In genomic region chr3:69669541-69669940, GRCm38 (mm10) we compare ENCODE assay signal across 21 mouse cellular contexts. TPM values are rescaled to one million over a fixed set of nuclear protein-coding genes. Genes with fewer than 3 reads are reported as not detected.
DNase-seq lines count a peak whose midpoint lies in the region; ATAC-seq and TF ChIP-seq lines count a peak whose summit lies in the region.
"Had no signal": no experiment of that assay in that cellular context is flagged by ENCODE, and none has a peak within 500 bp of the region (broad histone marks: within the 10 kb centered on the region; RNA-seq: fewer than 3 reads in every experiment).

No protein-coding gene starts in this region.

- 84% methylated on average over 10 of the region's 10 CpGs for WGBS in kidney, embryonic 15.5 days
- WGBS in macrophage (ENCODE audit: missing documents): 70% methylated on average over 10 of the region's 10 CpGs

- H3K4me1 ChIP-seq in kidney, embryonic 15.5 days: no peaks in the 10 kb centered on the region
- H3K4me1 ChIP-seq in CH12.LX (ENCODE audit: control insufficient read depth in 1 of 2, insufficient read depth in 2 of 2): peaks cover 5 to 11% of the 10 kb centered on the region in 2 experiments; a peak in 3 of 4 replicates
- H3K4me1 ChIP-seq: embryonic facial prominence, embryonic 13.5 days; hindbrain, embryonic 13.5 days; intestine, embryonic 15.5 days; midbrain, embryonic 13.5 days; neural tube, embryonic 13.5 days had no signal

- no peak for TF ChIP-seq POLR2A in CH12.LX (IDR thresholded peaks at IDR 0.05; ENCODE audit: low read depth, low read length)

- intact Hi-C loops in gastrocnemius, adult 2 months (cut with DNase I): no loop called here

- H3K79me2 ChIP-seq in CH12.LX (replicated peaks; ENCODE audit: control insufficient read depth, extremely low read depth, insufficient read depth, poor library complexity, severe bottlenecking) (no peaks in the 10 kb centered on the region), macrophage (ENCODE audit: inconsistent target) (no peaks in the 10 kb centered on the region)

- no peak for ATAC-seq in kidney, embryonic 15.5 days (replicated peaks; ENCODE audit: low FRiP score)
- ATAC-seq: forebrain, embryonic 14.5 days; intestine, embryonic 15.5 days; lung, postnatal 0 days; midbrain, embryonic 13.5 days had no signal

- no peak overlapping the region for H3K27ac ChIP-seq in gastrocnemius, adult 2 months
- H3K27ac ChIP-seq in kidney, embryonic 15.5 days: no peak overlapping the region
- H3K27ac ChIP-seq in CH12.LX (ENCODE audit: insufficient read depth, low read depth): no peak overlapping the region
- peak overlapping the region; percentile 67 for H3K27ac ChIP-seq in macrophage
- H3K27ac ChIP-seq: embryonic facial prominence, embryonic 13.5 days; hindbrain, embryonic 13.5 days; intestine, embryonic 15.5 days; liver, embryonic 15.5 days; midbrain, embryonic 13.5 days; neural tube, embryonic 13.5 days had no signal

- H3K27me3 ChIP-seq in kidney, embryonic 15.5 days: no peaks in the 10 kb centered on the region
- H3K27me3 ChIP-seq in CH12.LX (replicated peaks): no peaks in the 10 kb centered on the region
- H3K27me3 ChIP-seq: embryonic facial prominence, embryonic 13.5 days; heart, embryonic 12.5 days; hindbrain, embryonic 13.5 days; intestine, embryonic 15.5 days; liver, embryonic 15.5 days; midbrain, embryonic 13.5 days; neural tube, embryonic 13.5 days had no signal

- no peaks in the 10 kb centered on the region for H3K36me3 ChIP-seq in kidney, embryonic 15.5 days
- H3K36me3 ChIP-seq in CH12.LX (replicated peaks in 1 of 2; ENCODE audit: control insufficient read depth in 1 of 2, insufficient read depth in 1 of 2, low read length in 1 of 2): no peaks in the 10 kb centered on the region
- H3K36me3 ChIP-seq in macrophage (ENCODE audit: inconsistent target): no peaks in the 10 kb centered on the region
- H3K36me3 ChIP-seq: embryonic facial prominence, embryonic 13.5 days; heart, embryonic 12.5 days; hindbrain, embryonic 13.5 days; intestine, embryonic 15.5 days; liver, embryonic 15.5 days; midbrain, embryonic 13.5 days; neural tube, embryonic 13.5 days had no signal

- no peak for TF ChIP-seq CTCF in gastrocnemius, adult 2 months (IDR thresholded peaks at IDR 0.05)
- no peak for TF ChIP-seq CTCF in CH12.LX (conservative IDR thresholded peaks at IDR 0.05 in 1 of 2, IDR thresholded peaks at IDR 0.05 in 1 of 2; ENCODE audit: low read depth in 2 of 2, low read length in 2 of 2)

- dilution Hi-C loops in CH12.LX (cut with MboI; ENCODE audit: extremely low pct_ligation_motif_present, extremely low pct_unique_long_range_greater_than_20kb, low sequenced_read_pairs): no loop called here

- no peaks in the 10 kb centered on the region for H3K9me3 ChIP-seq in kidney, embryonic 15.5 days (replicated peaks)
- no peaks in the 10 kb centered on the region for H3K9me3 ChIP-seq in CH12.LX (replicated peaks; ENCODE audit: low read length)
- H3K9me3 ChIP-seq: embryonic facial prominence, embryonic 13.5 days; heart, embryonic 12.5 days; hindbrain, embryonic 13.5 days; intestine, embryonic 15.5 days; liver, embryonic 15.5 days; midbrain, embryonic 13.5 days; neural tube, embryonic 13.5 days had no signal

- TF ChIP-seq RAD21 in CH12.LX (IDR thresholded peaks at IDR 0.05; ENCODE audit: low read depth, low read length): no peak

- no peak overlapping the region for H3K4me2 ChIP-seq in kidney, embryonic 15.5 days
- H3K4me2 ChIP-seq in CH12.LX (ENCODE audit: insufficient read depth, low read depth, poor library complexity, severe bottlenecking): peak overlapping the region; percentile 31; the same call in 1 of the 2 replicates
- H3K4me2 ChIP-seq: embryonic facial prominence, embryonic 13.5 days; heart, embryonic 12.5 days; hindbrain, embryonic 13.5 days; intestine, embryonic 15.5 days; liver, embryonic 15.5 days; midbrain, embryonic 13.5 days; neural tube, embryonic 13.5 days had no signal

- no peak for TF ChIP-seq EP300 in CH12.LX (IDR thresholded peaks at IDR 0.05; ENCODE audit: low read length)

- H3K4me3 ChIP-seq in gastrocnemius, adult 2 months: no peak overlapping the region
- no peak overlapping the region for H3K4me3 ChIP-seq in kidney, embryonic 15.5 days (replicated peaks)
- no peak overlapping the region for H3K4me3 ChIP-seq in CH12.LX (replicated peaks in 1 of 3; ENCODE audit: low read depth in 2 of 3, low read length in 2 of 3, poor library complexity in 1 of 3)
- H3K4me3 ChIP-seq in macrophage (ENCODE audit: inconsistent target): no peak overlapping the region
- H3K4me3 ChIP-seq: embryonic facial prominence, embryonic 13.5 days; heart, embryonic 12.5 days; hindbrain, embryonic 13.5 days; intestine, embryonic 15.5 days; liver, embryonic 15.5 days; midbrain, embryonic 13.5 days; neural tube, embryonic 13.5 days had no signal

- peak; percentile 22 for DNase-seq in gastrocnemius, adult 2 months
- no peak for DNase-seq in gastrocnemius, postnatal 10 days
- DNase-seq in kidney, postnatal 14 days: peak; percentile 1
- DNase-seq in CH12.LX (ENCODE audit: extremely low read depth): no peak
- DNase-seq in cerebellum, postnatal 36 days: no peak
- no peak for DNase-seq in layer of hippocampus, postnatal 10 days (ENCODE audit: low spot score in 2 of 2)
- DNase-seq: cerebellum, adult 9-10 months; heart, postnatal 14 days; right cerebral cortex, adult 18-20 months; thymus, postnatal 14 days had no signal

- in situ Hi-C loops in CH12.LX (cut with MboI; ENCODE audit: low pct_ligation_motif_present, low pct_unique_long_range_greater_than_20kb, low sequenced_read_pairs): no loop called here

- H3K9ac ChIP-seq in kidney, embryonic 15.5 days: no peak overlapping the region
- H3K9ac ChIP-seq in CH12.LX (ENCODE audit: insufficient read depth, low read depth): no peak overlapping the region
- H3K9ac ChIP-seq: embryonic facial prominence, embryonic 13.5 days; heart, embryonic 12.5 days; hindbrain, embryonic 13.5 days; intestine, embryonic 15.5 days; liver, embryonic 15.5 days; midbrain, embryonic 13.5 days; neural tube, embryonic 13.5 days had no signal

TF ChIP-seq in CH12.LX, 34 proteins besides CTCF, POLR2A, EP300 and RAD21:
- TF ChIP-seq ZMIZ1 (IDR thresholded peaks at IDR 0.05; ENCODE audit: low read depth, low read length): no peak
- TF ChIP-seq NELFE (IDR thresholded peaks at IDR 0.05; ENCODE audit: low read depth, low read length): no peak
- no peak for TF ChIP-seq IRF4 (IDR thresholded peaks at IDR 0.05; ENCODE audit: low read depth, low read length)
- no peak for TF ChIP-seq JUND (conservative IDR thresholded peaks at IDR 0.05; ENCODE audit: low read depth, low read length)
- TF ChIP-seq GABPA (IDR thresholded peaks at IDR 0.05; ENCODE audit: insufficient replicate concordance, low read depth, low read length): no peak
- TF ChIP-seq USF1 (IDR thresholded peaks at IDR 0.05; ENCODE audit: low read depth, low read length): peak; percentile 32; the same call in 1 of the 2 replicates
- TF ChIP-seq MYC (IDR thresholded peaks at IDR 0.05; ENCODE audit: low read depth, low read length): no peak
- TF ChIP-seq RCOR1 (conservative IDR thresholded peaks at IDR 0.05; ENCODE audit: low read depth, low read length): no peak
- no peak for TF ChIP-seq PAX5 (IDR thresholded peaks at IDR 0.05; ENCODE audit: low read length)
- no peak for TF ChIP-seq UBTF (IDR thresholded peaks at IDR 0.05; ENCODE audit: low read depth, low read length)
- no peak for TF ChIP-seq SIN3A (IDR thresholded peaks at IDR 0.05; ENCODE audit: low read length)
- no peak for TF ChIP-seq ZC3H11A (IDR thresholded peaks at IDR 0.05; ENCODE audit: low read depth, low read length)
- TF ChIP-seq BHLHE40 (IDR thresholded peaks at IDR 0.05; ENCODE audit: low read depth, low read length): peak; percentile 53
- TF ChIP-seq MEF2A (IDR thresholded peaks at IDR 0.05; ENCODE audit: borderline replicate concordance, low read depth, low read length): no peak
- TF ChIP-seq CHD1 (IDR thresholded peaks at IDR 0.05; ENCODE audit: low read depth, low read length): no peak
- no peak for TF ChIP-seq SMC3 (IDR thresholded peaks at IDR 0.05; ENCODE audit: low read depth, low read length)
- no peak for TF ChIP-seq TBP (conservative IDR thresholded peaks at IDR 0.05; ENCODE audit: low read depth, low read length)
- peak; percentile 59; the same call in 1 of the 2 replicates for TF ChIP-seq MAFK (IDR thresholded peaks at IDR 0.05; ENCODE audit: insufficient replicate concordance, low read length)

RNA-seq across cellular contexts. Expression of gene Nmd3, which starts 52.2 kb away (rescaled TPM):
- total RNA-seq in gastrocnemius, adult 2 months (2021): 10 to 100 TPM; 31.9 to 33.8 TPM
- 10 to 100 TPM; 30.5 to 36.4 TPM for total RNA-seq in gastrocnemius, postnatal 10 days (2021)
- 145 TPM in 2 replicates for polyA plus RNA-seq in kidney, embryonic 15.5 days (2015; fragmentation: Nextera tagmentation; extraction: Ambion mirVana)
- total RNA-seq in CH12.LX (2012; rRNA removed) (154 and 177 TPM in 2 replicates), CH12.LX (2014; rRNA removed) (128 and 161 TPM in 2 replicates)
- polyA plus RNA-seq in CH12.LX (2012; ENCODE audit: insufficient read length, low read depth) (247 and 291 TPM in 2 replicates), macrophage (2018) (33.1 to 54.8 TPM (median 37.2 TPM) in 3 replicates)
- total RNA-seq in macrophage (2018; cell fraction: chromatin; rRNA removed): 10 to 100 TPM; 28.9 to 87.9 (median 62.4) TPM
- total RNA-seq in macrophage (2018; cell fraction: cytosol; rRNA removed): 10 to 100 TPM; 29.9 to 53.8 (median 40.1) TPM
- total RNA-seq in macrophage (2018; cell fraction: nucleus; rRNA removed): 10 to 100 TPM; 22.1 to 58.4 (median 41.4) TPM
- total RNA-seq in layer of hippocampus, postnatal 10 days (2021): 10 to 100 TPM; 53.8 to 57.0 TPM

Comparison
In these comparisons a context has a peak if more than half of its experiments do, and no peak if none do; other contexts are left out.
1. DNase-seq: peak in gastrocnemius, adult 2 months (single experiment) and kidney, postnatal 14 days (single experiment); none in gastrocnemius, postnatal 10 days (single experiment), CH12.LX (single experiment), cerebellum, postnatal 36 days (0 of 2) and layer of hippocampus, postnatal 10 days (0 of 2).